Mouse (Mus musculus) small intestine, adult 2 months (tissue): ENCODE measurements around the gene Pigc.

Source experiments
- CTCF ChIP-seq: fragments of 200-500 bp; IDR thresholded peaks from 2 replicates; pipeline ENCODE4 v1.5.1; 2012; ENCODE audit warnings: low read depth, mild to moderate bottlenecking, control low read depth, inconsistent platforms, low read length, moderate library complexity, mixed read lengths; ENCODE audit not compliant: insufficient replicate concordance, insufficient read length; ENCODE audit errors: extremely low read depth
- POLR2A ChIP-seq: fragments of 200-500 bp; IDR thresholded peaks from 2 replicates; pipeline ENCODE4 v1.6.1; 2012; ENCODE audit warnings: low read depth, mild to moderate bottlenecking, control low read depth, inconsistent platforms, low read length, moderate library complexity

DNA sequence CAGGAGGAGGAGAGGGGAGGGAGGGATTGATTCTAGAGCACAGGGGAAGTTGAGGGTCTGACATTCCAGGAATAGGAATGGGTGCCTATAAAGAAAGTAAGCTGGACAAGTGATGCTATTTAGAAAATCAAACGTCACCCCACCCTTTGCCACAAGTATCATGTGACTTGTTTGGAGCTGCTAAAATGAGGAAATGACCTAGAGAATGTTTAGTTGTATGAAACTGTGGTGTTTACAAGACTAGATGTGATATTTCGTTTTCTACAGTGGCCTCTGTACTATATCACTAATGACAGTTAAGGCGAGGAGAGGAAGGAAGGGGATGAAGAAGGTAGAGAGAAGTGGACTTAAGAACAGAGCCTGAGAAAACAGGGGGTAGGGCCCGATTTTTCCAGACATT, 29.8 kb downstream of the Pigc start:
- TF ChIP-seq CTCF (no peak), POLR2A (no peak)
